Mouse (Mus musculus) neural tube, embryonic 11.5 days (tissue): Measurements from ENCODE around the gene Ptms. TPM values are rescaled to one million over a fixed set of nuclear protein-coding genes. Genes with fewer than 3 reads are reported as not detected.

ENCODE experiments used
- ATAC-seq: fragments of 200-750 bp; cut with Nextera tagmentation; 2 replicates; pipeline ENCODE4 v1.8.0; 2017; ENCODE audit warnings: moderate number of reproducible peaks, mild to moderate bottlenecking, moderate TSS enrichment, moderate library complexity; ENCODE audit not compliant: insufficient read depth, low FRiP score, low TSS enrichment
- DNase-seq: peaks from one replicate; pipeline ENCODE4 v3.0.0-alpha.2; 2015; ENCODE audit warnings: low spot score
- H3K27ac ChIP-seq: fragments of 300-500 bp; sonication (generic); 2 replicates; pipeline ENCODE4 v1.5.1; 2014; ENCODE audit warnings: low read depth, mild to moderate bottlenecking, low read length
- H3K27me3 ChIP-seq: fragments of 300-500 bp; sonication (generic); 2 replicates; pipeline ENCODE4 v1.6.1; 2014; ENCODE audit warnings: mild to moderate bottlenecking, low read length, mixed read lengths; ENCODE audit not compliant: control insufficient read depth, insufficient read depth
- H3K36me3 ChIP-seq: fragments of 300-500 bp; sonication (generic); 2 replicates; pipeline ENCODE4 v1.6.1; 2014; ENCODE audit warnings: mild to moderate bottlenecking, low read length, moderate library complexity, mixed read lengths; ENCODE audit not compliant: control insufficient read depth, insufficient read depth
- H3K4me1 ChIP-seq: fragments of 300-500 bp; sonication (generic); 2 replicates; pipeline ENCODE4 v1.6.1; 2014; ENCODE audit warnings: low read length, mixed read lengths; ENCODE audit not compliant: control insufficient read depth, insufficient read depth
- H3K4me2 ChIP-seq: fragments of 300-500 bp; sonication (generic); 2 replicates; pipeline ENCODE4 v1.6.1; 2014; ENCODE audit warnings: low read depth, mild to moderate bottlenecking, moderate library complexity
- H3K4me3 ChIP-seq: fragments of 300-500 bp; sonication (generic); 2 replicates; pipeline ENCODE4 v1.5.1; 2014; ENCODE audit warnings: low read depth, low read length
- H3K9ac ChIP-seq: fragments of 300-500 bp; sonication (generic); 2 replicates; pipeline ENCODE4 v1.6.1; 2014; ENCODE audit warnings: mild to moderate bottlenecking, low read length
- H3K9me3 ChIP-seq: fragments of 300-500 bp; sonication (generic); 2 replicates; pipeline ENCODE4 v1.6.1; 2016; ENCODE audit warnings: low read length; ENCODE audit not compliant: control insufficient read depth
- WGBS: fragments of 180-500 bp; shearing (Covaris S2); extraction: QIAGEN DNeasy Blood & Tissue Kit; methylation state at CpG from one replicate; pipeline ENCODE4 v1.1.7; 2014; 5-methylcytosine and 5-hydroxymethylcytosine counted together
- polyA plus RNA-seq: library from polyadenylated mRNA; unstranded; fragments of >200 nt; fragmentation: Nextera tagmentation; extraction: Ambion mirVana; gene quantifications from 2 replicates; pipeline ENCODE4 v1.2.1, GENCODE M21; 2014

Gene Ptms
- polyA plus RNA-seq, 1 experiment from 2014 or later: 345 TPM

GRCm38 (mm10) chr6:124887986-124888385 lies 31.9 kb downstream of the Ptms start, which contains the start of gene Cd4:
TSS of gene Cd4 (minus strand) at chr6:124888221.
- Histone ChIP-seq H3K36me3 (no peaks in the 10 kb centered on the region), H3K9me3 (no peaks in the 10 kb centered on the region), H3K27ac (no peak within 1 kb of the TSS), H3K9ac (no peak within 1 kb of the TSS), H3K4me2 (no peak within 1 kb of the TSS), H3K27me3 (no peaks in the 10 kb centered on the region), H3K4me1 (no peaks in the 10 kb centered on the region), H3K4me3 (no peak within 1 kb of the TSS)
- WGBS: 94% methylated on average over 9 of the region's 9 CpGs
- ATAC-seq (no peak), DNase-seq (no peak)

- Histone ChIP-seq H3K36me3 (no peaks in the 10 kb centered on the region), H3K27me3 (no peaks in the 10 kb centered on the region), H3K27ac (no peak overlapping the region), H3K4me3 (no peak overlapping the region), H3K9me3 (no peaks in the 10 kb centered on the region), H3K4me2 (no peak overlapping the region), H3K4me1 (no peaks in the 10 kb centered on the region), H3K9ac (no peak overlapping the region)
- ATAC-seq (no peak), DNase-seq (no peak)
- WGBS: 90% methylated on average over 8 of the region's 8 CpGs
These were observed 33.9 kb downstream of the Ptms start for GRCm38 (mm10) chr6:124885956-124886381.

GRCm38 (mm10) chr6:124884714-124885500 lies 35.0 kb downstream of the Ptms start:
- no peaks in the 10 kb centered on the region for H3K36me3 ChIP-seq
- H3K9ac ChIP-seq: no peak overlapping the region
- no peak for ATAC-seq
- H3K4me2 ChIP-seq: no peak overlapping the region
- H3K9me3 ChIP-seq: no peaks in the 10 kb centered on the region
- H3K27me3 ChIP-seq: no peaks in the 10 kb centered on the region
- no peak for DNase-seq
- H3K4me1 ChIP-seq: no peaks in the 10 kb centered on the region
- no peak overlapping the region for H3K27ac ChIP-seq
- WGBS: 75% methylated on average over 10 of the region's 10 CpGs
- no peak overlapping the region for H3K4me3 ChIP-seq

GRCm38 (mm10) chr6:124883351-124883750 lies 36.6 kb downstream of the Ptms start:
- DNase-seq (no peak), ATAC-seq (no peak)
- Histone ChIP-seq H3K9me3 (no peaks in the 10 kb centered on the region), H3K27me3 (no peaks in the 10 kb centered on the region), H3K4me2 (no peak overlapping the region), H3K4me3 (no peak overlapping the region), H3K27ac (no peak overlapping the region), H3K36me3 (no peaks in the 10 kb centered on the region), H3K9ac (no peak overlapping the region), H3K4me1 (no peaks in the 10 kb centered on the region)
- WGBS: 73% methylated on average over 10 of the region's 10 CpGs

GRCm38 (mm10) chr6:124881821-124882220 lies 38.1 kb downstream of the Ptms start:
- no peak overlapping the region for H3K4me3 ChIP-seq
- no peaks in the 10 kb centered on the region for H3K36me3 ChIP-seq
- H3K4me2 ChIP-seq: no peak overlapping the region
- DNase-seq: no peak
- WGBS: 93% methylated on average over 9 of the region's 9 CpGs
- H3K9ac ChIP-seq: no peak overlapping the region
- no peak for ATAC-seq
- H3K27ac ChIP-seq: no peak overlapping the region
- H3K9me3 ChIP-seq: no peaks in the 10 kb centered on the region
- no peaks in the 10 kb centered on the region for H3K4me1 ChIP-seq
- no peaks in the 10 kb centered on the region for H3K27me3 ChIP-seq

GRCm38 (mm10) chr6:124879390-124879789 lies 40.5 kb downstream of the Ptms start:
- Histone ChIP-seq H3K9ac (no peak overlapping the region), H3K4me3 (no peak overlapping the region), H3K9me3 (no peaks in the 10 kb centered on the region), H3K4me1 (no peaks in the 10 kb centered on the region), H3K27ac (no peak overlapping the region), H3K27me3 (no peaks in the 10 kb centered on the region), H3K4me2 (no peak overlapping the region), H3K36me3 (no peaks in the 10 kb centered on the region)
- WGBS: 62% methylated on average over 6 of the region's 6 CpGs
- DNase-seq (no peak), ATAC-seq (no peak)

GRCm38 (mm10) chr6:124874348-124874747 lies 45.6 kb downstream of the Ptms start:
- ATAC-seq (no peak), DNase-seq (no peak)
- Histone ChIP-seq H3K4me2 (no peak overlapping the region), H3K4me3 (no peak overlapping the region), H3K9me3 (no peaks in the 10 kb centered on the region), H3K27me3 (no peaks in the 10 kb centered on the region), H3K4me1 (no peaks in the 10 kb centered on the region), H3K36me3 (no peaks in the 10 kb centered on the region), H3K27ac (no peak overlapping the region), H3K9ac (no peak overlapping the region)
- 44% methylated on average over 3 of the region's 3 CpGs for WGBS

GRCm38 (mm10) chr6:124866560-124866959 lies 53.3 kb downstream of the Ptms start:
- H3K9me3 ChIP-seq: no peaks in the 10 kb centered on the region
- H3K27me3 ChIP-seq: no peaks in the 10 kb centered on the region
- H3K4me3 ChIP-seq: no peak overlapping the region
- DNase-seq (no peak), ATAC-seq (no peak)
- H3K4me2 ChIP-seq: no peak overlapping the region
- no peaks in the 10 kb centered on the region for H3K36me3 ChIP-seq
- WGBS: 57% methylated on average over 6 of the region's 7 CpGs
- no peak overlapping the region for H3K27ac ChIP-seq
- no peak overlapping the region for H3K9ac ChIP-seq
- peaks cover 14% of the 10 kb centered on the region for H3K4me1 ChIP-seq

GRCm38 (mm10) chr6:124865766-124866362 lies 54.0 kb downstream of the Ptms start:
- DNase-seq (no peak), ATAC-seq (no peak)
- Histone ChIP-seq H3K36me3 (no peaks in the 10 kb centered on the region), H3K4me1 (peaks cover 16% of the 10 kb centered on the region), H3K9ac (no peak overlapping the region), H3K4me2 (no peak overlapping the region), H3K4me3 (no peak overlapping the region), H3K27me3 (no peaks in the 10 kb centered on the region), H3K27ac (no peak overlapping the region), H3K9me3 (no peaks in the 10 kb centered on the region)
- WGBS: 56% methylated on average over 17 of the region's 18 CpGs
